Mouse (Mus musculus) liver, embryonic 14.5 days (tissue): ENCODE measurements at regions not wholly inside any gene's neighbourhood (a gene's known extent, or its start where the extent isn't known, plus 50 kb on each side); places are given as distances from the start of the nearest gene placed in this dataset.

Experiments used
- CTCF ChIP-seq: IDR thresholded peaks from 2 replicates; pipeline ENCODE4 v1.5.1; 2016; ENCODE audit warnings: antibody characterized with exemption, low read depth, control low read depth
- EP300 ChIP-seq: IDR thresholded peaks from 2 replicates; pipeline ENCODE4 v1.6.1; 2016; ENCODE audit warnings: antibody characterized with exemption, low read depth

DNA sequence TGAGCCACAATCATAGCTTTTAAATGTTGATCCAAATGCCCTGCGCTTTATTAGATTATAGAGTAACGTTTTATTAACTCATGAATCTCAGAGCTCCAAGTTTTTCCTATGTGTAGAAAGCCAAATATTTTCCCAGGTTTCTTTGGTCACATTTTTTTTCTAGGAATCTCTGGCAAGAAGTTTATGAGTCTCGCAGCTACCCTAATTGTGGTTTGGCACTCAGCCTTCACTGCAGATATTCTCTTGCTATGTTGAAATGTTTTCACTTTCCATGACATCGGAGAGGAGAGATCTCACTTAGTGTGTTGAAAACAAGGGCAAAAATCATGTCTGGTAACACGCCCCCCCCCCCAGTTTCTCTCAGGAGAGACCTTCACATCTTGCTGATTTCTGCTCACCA lies 212.4 kb downstream of the Tmem26 start:
- TF ChIP-seq CTCF (no peak), EP300 (no peak)
